Mouse (Mus musculus) inflammation-experienced regulatory T-cells (primary cell): ENCODE data around the gene Acsf2. TPM values are rescaled to one million over a fixed set of nuclear protein-coding genes. Genes with fewer than 3 reads are reported as not detected.

Experiments
- polyA plus RNA-seq, 2 experiments: library from polyadenylated mRNA; unstranded; fragments of 100-300 nt; shearing (Covaris generic); gene quantifications; one replicate each; pipeline ENCODE4 v1.2.1; 2017

Acsf2 gene
- polyA plus RNA-seq = 1 to 10 TPM; 4.8 to 6.3 TPM

GRCm38 (mm10) chr11:94601321-94602281 is at the start of gene Acsf2:
Acsf2 (minus strand) TSS chr11:94601871.

GRCm38 (mm10) chr11:94629199-94629883 is 27.7 kb upstream of the Acsf2 start, which contains the start of gene Lrrc59:
Lrrc59 (plus strand) TSS chr11:94629767.

GRCm38 (mm10) chr11:94564437-94565150 is 37.1 kb downstream of the Acsf2 start, which contains the start of gene Chad:
Chad (plus strand) TSS chr11:94565047.

GRCm38 (mm10) chr11:94548888-94549690 is 52.6 kb downstream of the Acsf2 start, which contains the start of gene Rsad1:
Rsad1 (minus strand) TSS chr11:94549255.

GRCm38 (mm10) chr11:94521219-94521843 is 80.3 kb downstream of the Acsf2 start, which contains the start of gene Mycbpap:
Mycbpap (minus strand) TSS chr11:94521742.

Other genes starting within 250 kb of the Acsf2 start
- gene Abcc3, start 208.9 kb downstream of the Acsf2 start, polyA plus RNA-seq = 1 to 10 TPM; 4.2 to 9.9 TPM
- under 1 TPM; 0.19 to 0.24 TPM for gene Cacna1g, start 127.7 kb downstream of the Acsf2 start, polyA plus RNA-seq
- gene Spata20, start 115.7 kb downstream of the Acsf2 start, polyA plus RNA-seq = under 1 TPM in 1 of 2 experiments, not detected in 1; 0.36 TPM
- under 1 TPM; 0.43 to 0.54 TPM for gene Epn3, start 101.9 kb downstream of the Acsf2 start, polyA plus RNA-seq
- gene Mycbpap, start 80.1 kb downstream of the Acsf2 start, polyA plus RNA-seq = under 1 TPM; 0.29 to 0.74 TPM
- 1 to 10 TPM; 3.3 to 4.2 TPM for gene Rsad1, start 52.6 kb downstream of the Acsf2 start, polyA plus RNA-seq
- 1 to 10 TPM in 1 of 2 experiments, under 1 TPM in 1; 0.83 to 1.2 TPM for gene Chad, start 36.8 kb downstream of the Acsf2 start, polyA plus RNA-seq
- gene Lrrc59, start 27.9 kb upstream of the Acsf2 start, polyA plus RNA-seq = 10 to 100 TPM; 55.9 to 61.2 TPM
- 10 to 100 TPM; 49.9 to 60.9 TPM for gene Mrpl27, start 51.9 kb upstream of the Acsf2 start, polyA plus RNA-seq
- 1 to 10 TPM in 1 of 2 experiments, under 1 TPM in 1; 0.99 to 1.3 TPM for gene Eme1, start 52.1 kb upstream of the Acsf2 start, polyA plus RNA-seq
- 10 to 100 TPM; 28.2 to 71.6 TPM for gene Xylt2, start 75.6 kb upstream of the Acsf2 start, polyA plus RNA-seq
- gene Gm11541, start 102.6 kb upstream of the Acsf2 start, polyA plus RNA-seq = under 1 TPM in 1 of 2 experiments, not detected in 1; 0.28 TPM
- not detected for gene Cdc34b, start 139.9 kb upstream of the Acsf2 start, polyA plus RNA-seq
- under 1 TPM; 0.14 to 0.86 TPM for gene Tmem92, start 180.8 kb upstream of the Acsf2 start, polyA plus RNA-seq